Mouse (Mus musculus) heart, postnatal 0 days (tissue): ENCODE measurements around the gene Fam83c.

Source experiments
- CTCF ChIP-seq: IDR thresholded peaks from 2 replicates; pipeline ENCODE4 v1.5.1; 2016; ENCODE audit warnings: antibody characterized with exemption, control low read depth, low read depth
- EP300 ChIP-seq: IDR thresholded peaks from 2 replicates; pipeline ENCODE4 v1.6.1; 2016; ENCODE audit warnings: antibody characterized with exemption, low read depth

DNA sequence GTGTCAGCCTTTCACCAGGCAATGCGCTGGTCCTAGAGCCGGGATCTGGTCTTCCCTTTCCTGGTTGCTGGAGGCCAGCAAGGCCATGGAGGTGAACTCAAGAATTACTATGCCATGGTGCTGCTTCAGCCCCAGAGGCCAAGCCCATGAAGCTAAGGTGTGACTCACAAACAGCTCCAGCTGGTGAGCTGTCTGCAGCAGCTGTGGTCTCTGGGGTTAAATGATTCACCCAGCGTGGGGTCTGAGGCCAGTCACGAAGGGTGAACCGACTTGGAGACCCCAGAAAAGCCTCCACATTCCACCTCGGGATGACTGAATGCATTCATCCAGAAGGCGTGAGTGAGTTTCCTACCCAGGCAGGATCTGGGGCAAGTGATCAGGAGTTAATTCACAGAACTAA lies 15.5 kb upstream of the Fam83c start:
- TF ChIP-seq CTCF (no peak), EP300 (no peak)
